Mouse (Mus musculus) activated CD4-positive, CD25-positive, alpha-beta regulatory T cell, adult 9 weeks (primary cell): ENCODE results near the gene Scfd2. TPM values are rescaled to one million over a fixed set of nuclear protein-coding genes. Genes with fewer than 3 reads are reported as not detected.

Source experiments
- polyA plus RNA-seq: library from polyadenylated mRNA; unstranded; fragments of 100-300 nt; shearing (Covaris generic); gene quantifications from one replicate; pipeline ENCODE4 v1.2.1, GENCODE M21; 2017

Gene Scfd2
- 20.3 TPM for polyA plus RNA-seq

GRCm38 (mm10) chr5:74531630-74532280 lies at the start of gene Scfd2:
Gene Scfd2, minus strand, starts transcription at chr5:74531759.

DNA sequence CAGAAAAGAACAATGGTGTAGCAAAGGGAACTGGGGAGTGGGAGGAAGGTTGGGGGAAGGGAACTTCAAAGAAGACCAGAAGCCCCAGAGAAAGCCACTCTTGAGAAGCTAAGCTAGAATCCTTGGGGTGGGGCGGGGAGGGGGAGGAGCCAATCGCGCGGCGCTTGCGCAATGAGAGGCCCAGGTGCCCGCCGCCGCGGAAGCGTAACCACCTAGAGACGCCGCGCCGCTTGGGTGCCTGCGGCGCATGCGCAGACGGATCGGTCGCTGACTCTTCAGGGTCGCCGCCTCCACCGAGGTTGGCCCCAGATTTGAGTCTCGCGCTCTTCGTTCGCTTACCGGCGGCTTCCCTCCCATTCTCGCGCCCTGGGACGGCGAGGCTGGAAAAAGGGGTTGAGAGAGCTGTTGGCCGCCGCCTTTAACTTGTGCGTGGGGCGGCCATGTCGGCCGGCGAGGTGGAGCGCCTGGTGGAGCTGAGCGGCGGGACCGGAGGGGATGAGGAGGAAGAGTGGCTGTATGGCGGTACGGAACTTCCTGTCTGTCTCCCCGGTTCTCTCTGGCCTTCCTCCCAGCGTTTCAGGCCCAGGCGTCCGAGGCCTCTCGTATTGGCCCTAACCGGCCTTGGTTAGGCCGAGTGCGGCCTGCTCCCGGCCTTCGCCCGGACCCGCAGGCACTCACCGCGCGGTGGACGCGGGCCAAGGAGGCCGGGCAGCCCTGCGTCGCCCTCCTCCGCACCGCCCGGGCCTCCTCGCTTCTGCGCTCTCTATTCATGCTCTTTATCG lies 3.9 kb upstream of the Scfd2 start, which contains the start of gene Fip1l1:
Gene Fip1l1 (plus strand): TSS at position 210 of the 782 bp plus-strand sequence.

DNA sequence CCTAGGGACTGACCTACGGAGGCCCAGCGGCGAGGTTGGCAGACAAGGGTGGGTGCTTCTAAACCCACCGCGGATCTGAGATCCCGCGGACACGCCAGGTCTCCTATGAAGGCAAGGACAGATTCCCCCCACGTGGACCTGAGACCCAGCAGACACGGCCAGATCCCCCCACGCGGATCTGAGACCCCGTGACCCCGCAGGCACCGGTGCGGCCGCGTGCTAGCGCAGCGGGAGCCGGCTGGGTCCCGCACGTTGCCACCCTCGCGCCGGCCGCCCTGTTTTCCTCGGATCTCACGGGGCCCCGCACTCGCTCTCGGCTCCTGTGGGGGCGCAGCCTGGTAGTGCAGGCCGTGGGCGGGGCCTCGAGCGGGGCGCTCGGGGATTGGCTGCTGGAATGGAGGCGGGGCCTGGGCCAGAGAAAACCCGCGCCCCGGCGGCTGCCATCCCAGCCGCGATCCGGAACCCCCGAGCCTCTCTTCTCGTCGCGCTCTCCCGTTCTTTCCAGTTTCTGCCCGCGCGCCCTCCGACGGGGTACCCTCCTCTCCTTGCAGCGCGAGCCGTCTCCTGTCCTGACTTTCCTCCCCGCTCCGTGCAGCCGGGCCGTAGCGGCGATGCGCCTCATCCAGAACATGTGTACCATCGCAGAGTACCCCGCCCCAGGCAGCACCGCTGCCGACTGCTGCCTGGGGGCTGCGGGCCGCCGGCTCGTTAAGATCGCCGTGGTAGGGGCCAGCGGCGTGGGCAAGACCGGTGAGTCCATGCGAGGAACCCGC lies 336.5 kb downstream of the Scfd2 start, which contains the start of gene Rasl11b:
Gene Rasl11b (plus strand): TSS at position 446 of the 773 bp plus-strand sequence.

Other genes with a start within 250 kb of the Scfd2 start
- gene Fip1l1, start 3.7 kb upstream of the Scfd2 start, polyA plus RNA-seq: 153 TPM
- not detected for gene Lnx1, start 171.2 kb upstream of the Scfd2 start, polyA plus RNA-seq